Mouse (Mus musculus): ENCODE data around the gene Hnf1b. TPM values are rescaled to one million over a fixed set of nuclear protein-coding genes. Genes with fewer than 3 reads are reported as not detected.
A peak's percentile ranks its signal among the peaks of the same experiment; 100 is the strongest.

Hnf1b gene
- polyA plus RNA-seq, 2 experiments = 1.8 to 2.4 TPM

DNA sequence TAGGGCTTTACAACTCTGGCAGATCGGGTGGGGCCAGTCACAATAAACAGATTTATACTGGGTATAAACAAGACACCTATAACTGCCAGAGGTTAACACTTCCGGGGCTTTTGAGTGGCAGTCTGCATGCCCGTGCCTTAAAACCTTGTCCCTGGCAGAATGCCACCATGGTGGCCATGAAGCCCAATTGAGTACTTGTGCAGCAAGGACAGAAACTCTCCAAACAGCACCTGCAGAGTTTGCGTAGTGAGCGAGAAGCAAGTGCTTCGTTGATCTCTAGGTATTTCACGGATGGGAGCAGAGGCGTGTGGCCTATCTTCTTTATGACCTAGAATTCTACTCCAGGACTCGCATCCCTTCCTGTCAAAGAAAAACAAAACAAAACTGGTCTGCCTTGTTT is 23.6 kb downstream of the Hnf1b start:
- Histone ChIP-seq H3K4me2 (ENCODE audit: low read depth) (no peak overlapping the region), H3K36me3 (replicated peaks; ENCODE audit: control insufficient read depth, insufficient read depth, low read depth) (no peaks in the 10 kb centered on the region), H3K9me3 (ENCODE audit: control insufficient read depth, low read length) (no peaks in the 10 kb centered on the region), H3K4me3 (ENCODE audit: insufficient read depth in 1 of 2, low read depth in 2 of 2, low read length in 2 of 2) (no peak overlapping the region), H3K27me3 (ENCODE audit: control insufficient read depth, insufficient read depth, low read length) (no peaks in the 10 kb centered on the region), H3K27ac (no peak overlapping the region), H3K4me1 (replicated peaks; ENCODE audit: control insufficient read depth in 2 of 2, insufficient read depth in 2 of 2, low read length in 1 of 2) (peaks cover 0 to 11% of the 10 kb centered on the region in 2 experiments; a peak in 2 of 4 replicates), H3K9ac (replicated peaks) (no peak overlapping the region)
- TF ChIP-seq CTCF (IDR thresholded peaks at IDR 0.05; ENCODE audit: low read depth) = no peak
- no peak for TF ChIP-seq EP300 (IDR thresholded peaks at IDR 0.05; ENCODE audit: low read depth)
- 60% methylated on average over 9 of the region's 9 CpGs for WGBS (ENCODE audit: insufficient replicate concordance)
- no peak for ATAC-seq (ENCODE audit: insufficient read depth)
- DNase-seq (ENCODE audit: low read depth in 3 of 3, low spot score in 3 of 3) = no peak

DNA sequence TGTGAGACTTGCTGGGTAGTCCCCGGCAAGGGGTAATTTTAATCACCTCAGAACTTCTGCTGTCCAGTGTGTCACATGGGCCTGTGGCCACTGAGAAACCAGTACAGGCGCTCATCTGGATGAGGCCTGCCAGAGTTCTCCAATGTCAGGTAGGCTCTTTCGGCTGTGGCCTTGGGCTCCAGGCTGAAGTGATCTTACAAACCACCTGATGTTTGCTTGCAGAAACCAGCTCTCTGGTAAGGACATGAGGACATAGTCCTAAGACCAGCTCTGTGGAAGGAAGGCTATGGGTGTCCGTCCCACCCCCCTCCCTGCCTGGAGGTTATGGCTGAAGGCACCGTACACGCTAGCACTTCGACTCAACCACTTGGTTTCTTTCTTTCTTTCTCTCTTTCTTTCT is 26.8 kb downstream of the Hnf1b start:
- Histone ChIP-seq H3K4me2 (ENCODE audit: low read depth) (no peak overlapping the region), H3K4me3 (ENCODE audit: insufficient read depth in 1 of 2, low read depth in 2 of 2, low read length in 2 of 2) (no peak overlapping the region), H3K4me1 (replicated peaks; ENCODE audit: control insufficient read depth in 2 of 2, insufficient read depth in 2 of 2, low read length in 1 of 2) (peaks cover 0 to 15% of the 10 kb centered on the region in 2 experiments; a peak in 2 of 4 replicates), H3K36me3 (replicated peaks; ENCODE audit: control insufficient read depth, insufficient read depth, low read depth) (no peaks in the 10 kb centered on the region), H3K27ac (no peak overlapping the region), H3K9ac (replicated peaks) (no peak overlapping the region), H3K27me3 (ENCODE audit: control insufficient read depth, insufficient read depth, low read length) (no peaks in the 10 kb centered on the region), H3K9me3 (ENCODE audit: control insufficient read depth, low read length) (no peaks in the 10 kb centered on the region)
- no peak for ATAC-seq (ENCODE audit: insufficient read depth)
- WGBS (ENCODE audit: insufficient replicate concordance) = 70% methylated on average over 7 of the region's 7 CpGs
- no peak for DNase-seq (ENCODE audit: low read depth in 3 of 3, low spot score in 3 of 3)
- no peak for TF ChIP-seq CTCF (IDR thresholded peaks at IDR 0.05; ENCODE audit: low read depth)
- no peak for TF ChIP-seq EP300 (IDR thresholded peaks at IDR 0.05; ENCODE audit: low read depth)

DNA sequence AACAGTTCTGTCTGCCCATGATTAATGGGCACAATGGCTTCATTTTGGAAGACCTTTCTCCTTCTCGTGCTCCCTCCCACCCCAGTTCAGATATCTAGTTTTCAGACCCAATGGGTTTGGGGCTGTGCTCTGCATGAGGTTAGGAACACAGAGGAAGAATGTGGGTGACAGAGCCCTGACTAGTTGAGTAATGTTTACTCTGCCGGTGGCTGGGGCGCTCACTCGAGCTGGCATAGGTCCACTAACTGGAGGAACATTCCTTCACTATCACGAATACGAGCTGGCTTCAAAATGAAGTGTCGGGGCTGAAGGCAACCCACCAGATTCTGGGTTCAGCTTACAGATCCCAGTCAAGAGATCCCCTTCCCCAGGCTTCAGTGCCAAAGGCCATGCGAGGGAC is 27.9 kb downstream of the Hnf1b start:
- H3K9me3 ChIP-seq (ENCODE audit: control insufficient read depth, low read length) = no peaks in the 10 kb centered on the region
- H3K27ac ChIP-seq = no peak overlapping the region
- 61% methylated on average over 8 of the region's 8 CpGs for WGBS (ENCODE audit: insufficient replicate concordance)
- TF ChIP-seq CTCF (IDR thresholded peaks at IDR 0.05; ENCODE audit: low read depth) (no peak), EP300 (IDR thresholded peaks at IDR 0.05; ENCODE audit: low read depth) (no peak)
- ATAC-seq (ENCODE audit: insufficient read depth) (peak; percentile 47; the same call in 1 of the 2 replicates), DNase-seq (ENCODE audit: low read depth in 3 of 3, low spot score in 3 of 3) (no peak)
- H3K9ac ChIP-seq (replicated peaks) = no peak overlapping the region
- no peaks in the 10 kb centered on the region for H3K36me3 ChIP-seq (replicated peaks; ENCODE audit: control insufficient read depth, insufficient read depth, low read depth)
- H3K4me3 ChIP-seq (ENCODE audit: insufficient read depth in 1 of 2, low read depth in 2 of 2, low read length in 2 of 2) = no peak overlapping the region
- H3K4me1 ChIP-seq (replicated peaks; ENCODE audit: control insufficient read depth in 2 of 2, insufficient read depth in 2 of 2, low read length in 1 of 2) = peaks cover 0 to 24% of the 10 kb centered on the region in 2 experiments; a peak in 2 of 4 replicates
- no peaks in the 10 kb centered on the region for H3K27me3 ChIP-seq (ENCODE audit: control insufficient read depth, insufficient read depth, low read length)
- no peak overlapping the region for H3K4me2 ChIP-seq (ENCODE audit: low read depth)

DNA sequence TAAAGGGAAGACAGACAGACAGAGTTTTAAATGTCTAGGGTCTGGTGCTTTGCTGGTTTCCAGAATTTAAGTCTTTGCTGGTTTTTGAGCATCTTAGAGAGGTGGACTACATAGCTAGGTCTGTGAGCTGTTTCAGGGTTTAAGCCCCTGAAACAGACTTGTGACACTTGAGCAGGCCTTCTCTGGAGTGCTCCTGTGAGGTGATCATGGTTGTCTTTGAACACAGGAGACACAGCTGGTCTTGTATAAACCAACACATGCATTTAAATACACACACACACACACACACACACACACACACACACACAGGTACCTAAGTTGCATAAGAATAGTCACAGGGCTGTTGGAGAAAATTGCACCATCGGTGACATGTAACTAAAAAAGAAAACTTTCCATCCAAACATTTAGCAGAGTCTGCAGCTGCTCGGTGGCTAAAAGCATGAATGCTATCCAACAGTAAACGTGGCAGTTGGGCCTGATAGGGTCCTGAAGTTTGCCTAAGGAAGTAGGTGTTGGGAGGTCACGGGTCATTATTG is 28.6 kb downstream of the Hnf1b start:
- DNase-seq (ENCODE audit: low read depth in 3 of 3, low spot score in 3 of 3) (no peak), ATAC-seq (ENCODE audit: insufficient read depth) (no peak)
- no peak overlapping the region for H3K4me2 ChIP-seq (ENCODE audit: low read depth)
- 39% methylated on average over 4 of the region's 4 CpGs for WGBS (ENCODE audit: insufficient replicate concordance)
- H3K9me3 ChIP-seq (ENCODE audit: control insufficient read depth, low read length) = no peaks in the 10 kb centered on the region
- H3K27ac ChIP-seq = no peak overlapping the region
- no peaks in the 10 kb centered on the region for H3K36me3 ChIP-seq (replicated peaks; ENCODE audit: control insufficient read depth, insufficient read depth, low read depth)
- H3K4me3 ChIP-seq (ENCODE audit: insufficient read depth in 1 of 2, low read depth in 2 of 2, low read length in 2 of 2) = no peak overlapping the region
- peaks cover 0 to 24% of the 10 kb centered on the region in 2 experiments; a peak in 2 of 4 replicates for H3K4me1 ChIP-seq (replicated peaks; ENCODE audit: control insufficient read depth in 2 of 2, insufficient read depth in 2 of 2, low read length in 1 of 2)
- no peak overlapping the region for H3K9ac ChIP-seq (replicated peaks)
- no peak for TF ChIP-seq EP300 (IDR thresholded peaks at IDR 0.05; ENCODE audit: low read depth)
- TF ChIP-seq CTCF (IDR thresholded peaks at IDR 0.05; ENCODE audit: low read depth) = no peak
- H3K27me3 ChIP-seq (ENCODE audit: control insufficient read depth, insufficient read depth, low read length) = no peaks in the 10 kb centered on the region

DNA sequence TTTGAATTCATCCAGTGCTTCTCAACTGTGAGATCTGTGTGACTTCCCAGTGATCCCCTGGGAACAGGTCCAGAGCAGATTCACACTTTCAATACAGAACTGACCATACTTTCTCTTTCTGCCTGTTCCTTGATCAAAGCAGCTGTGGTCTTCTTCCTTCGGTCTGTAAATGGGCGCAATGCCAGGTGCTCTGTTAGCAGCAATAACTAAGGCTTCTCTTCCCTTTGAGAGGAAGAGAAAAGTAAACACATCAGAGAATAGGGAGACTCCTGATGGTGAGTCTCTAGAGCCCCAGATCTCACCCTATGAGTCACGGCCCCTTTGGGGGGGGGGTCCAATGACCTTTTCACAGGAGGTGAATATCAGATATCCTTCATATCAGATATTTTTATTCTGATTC is 29.3 kb downstream of the Hnf1b start:
- no peaks in the 10 kb centered on the region for H3K36me3 ChIP-seq (replicated peaks; ENCODE audit: control insufficient read depth, insufficient read depth, low read depth)
- no peak overlapping the region for H3K4me3 ChIP-seq (ENCODE audit: insufficient read depth in 1 of 2, low read depth in 2 of 2, low read length in 2 of 2)
- no peak overlapping the region for H3K27ac ChIP-seq
- WGBS (ENCODE audit: insufficient replicate concordance) = 64% methylated on average over 3 of the region's 3 CpGs
- H3K27me3 ChIP-seq (ENCODE audit: control insufficient read depth, insufficient read depth, low read length) = no peaks in the 10 kb centered on the region
- DNase-seq (ENCODE audit: low read depth in 3 of 3, low spot score in 3 of 3) (no peak), ATAC-seq (ENCODE audit: insufficient read depth) (no peak)
- no peaks in the 10 kb centered on the region for H3K9me3 ChIP-seq (ENCODE audit: control insufficient read depth, low read length)
- H3K4me2 ChIP-seq (ENCODE audit: low read depth) = no peak overlapping the region
- H3K9ac ChIP-seq (replicated peaks) = no peak overlapping the region
- peaks cover 0 to 24% of the 10 kb centered on the region in 2 experiments; a peak in 2 of 4 replicates for H3K4me1 ChIP-seq (replicated peaks; ENCODE audit: control insufficient read depth in 2 of 2, insufficient read depth in 2 of 2, low read length in 1 of 2)
- TF ChIP-seq EP300 (IDR thresholded peaks at IDR 0.05; ENCODE audit: low read depth) (no peak), CTCF (IDR thresholded peaks at IDR 0.05; ENCODE audit: low read depth) (no peak)
